Mouse (Mus musculus) CH12.LX (cell line): ENCODE data around the gene Slc46a2. TPM values are rescaled to one million over a fixed set of nuclear protein-coding genes. Genes with fewer than 3 reads are reported as not detected.

Experiments
- DNase-seq: peaks from one replicate; pipeline ENCODE4 v3.0.0-alpha.2; 2013; ENCODE audit errors: extremely low read depth
- H3K27ac ChIP-seq: 2 replicates; pipeline ENCODE4 v1.5.1; 2012; ENCODE audit warnings: low read depth, mild to moderate bottlenecking, control low read depth, moderate library complexity; ENCODE audit not compliant: insufficient read depth
- H3K27me3 ChIP-seq: replicated peaks from 2 replicates; pipeline ENCODE3; 2012; ENCODE audit warnings: inconsistent platforms
- H3K36me3 ChIP-seq, 2 experiments: replicated peaks in 1 of 2; 2 replicates each; pipeline versions ENCODE3 to v1.6.1; 2012; ENCODE audit warnings: inconsistent platforms in 1 of 2, low read length in 1 of 2, mild to moderate bottlenecking in 1 of 2, mixed read lengths in 1 of 2, moderate library complexity in 1 of 2; ENCODE audit not compliant: control insufficient read depth in 1 of 2, insufficient read depth in 1 of 2
- H3K4me1 ChIP-seq, 2 experiments: 2 replicates each; pipeline ENCODE4 v1.6.1; 2012; ENCODE audit warnings: inconsistent platforms in 1 of 2, moderate library complexity in 1 of 2; ENCODE audit not compliant: insufficient read depth in 2 of 2, control insufficient read depth in 1 of 2
- H3K4me2 ChIP-seq: 2 replicates; pipeline ENCODE4 v1.6.1; 2012; ENCODE audit warnings: low read depth, mild to moderate bottlenecking, control low read depth; ENCODE audit not compliant: poor library complexity, insufficient read depth, severe bottlenecking
- H3K4me3 ChIP-seq, 3 experiments: fragments of 150-350 bp in 1 of 3; sonication (generic) in 1 of 3; replicated peaks in 1 of 3; 2 replicates each; pipeline versions ENCODE3 to v1.5.1; 2011 to 2012; ENCODE audit warnings: low read depth in 2 of 3, low read length in 2 of 3, mild to moderate bottlenecking in 2 of 3, moderate library complexity in 2 of 3, control low read depth in 1 of 3, improper control_type of control experiment in 1 of 3, inconsistent platforms in 1 of 3, mixed read lengths in 1 of 3; ENCODE audit not compliant: poor library complexity in 1 of 3
- H3K79me2 ChIP-seq: replicated peaks from 2 replicates; pipeline ENCODE4 v1.6.1; 2012; ENCODE audit warnings: mild to moderate bottlenecking, moderate library complexity; ENCODE audit not compliant: control insufficient read depth, poor library complexity, insufficient read depth, severe bottlenecking; ENCODE audit errors: extremely low read depth
- H3K9ac ChIP-seq: 2 replicates; pipeline ENCODE4 v1.6.1; 2012; ENCODE audit warnings: low read depth, mild to moderate bottlenecking, control low read depth, moderate library complexity; ENCODE audit not compliant: insufficient read depth
- H3K9me3 ChIP-seq: replicated peaks from 2 replicates; pipeline ENCODE3; 2012; ENCODE audit warnings: low read length, inconsistent platforms, mixed read lengths
- ELF1 ChIP-seq: IDR thresholded peaks from 2 replicates; pipeline ENCODE4 v1.6.1; 2014; ENCODE audit warnings: low read depth, mild to moderate bottlenecking, inconsistent platforms, low read length, improper control_type of control experiment
- JUND ChIP-seq: conservative IDR thresholded peaks from 2 replicates; pipeline ENCODE4 v1.6.1; 2011; ENCODE audit warnings: low read depth, low read length, improper control_type of control experiment
- KAT2A ChIP-seq: IDR thresholded peaks from 2 replicates; pipeline ENCODE4 v1.6.1; 2012; ENCODE audit warnings: low read length, improper control_type of control experiment, inconsistent platforms; ENCODE audit not compliant: insufficient replicate concordance
- MXI1 ChIP-seq: IDR thresholded peaks from 2 replicates; pipeline ENCODE4 v1.6.1; 2011; ENCODE audit warnings: mild to moderate bottlenecking, low read depth, low read length, improper control_type of control experiment
- MYC ChIP-seq: IDR thresholded peaks from 2 replicates; pipeline ENCODE4 v1.6.1; 2011; ENCODE audit warnings: low read depth, mild to moderate bottlenecking, improper control_type of control experiment, low read length
- NELFE ChIP-seq: IDR thresholded peaks from 2 replicates; pipeline ENCODE4 v1.6.1; 2011; ENCODE audit warnings: low read depth, low read length, improper control_type of control experiment
- POLR2A ChIP-seq: IDR thresholded peaks from 2 replicates; pipeline ENCODE4 v1.6.1; 2011; ENCODE audit warnings: low read depth, mild to moderate bottlenecking, improper control_type of control experiment, low read length
- POLR2AphosphoS2 ChIP-seq: IDR thresholded peaks from 2 replicates; pipeline ENCODE4 v1.6.1; 2011; ENCODE audit warnings: low read depth, low read length, improper control_type of control experiment
- RCOR1 ChIP-seq: conservative IDR thresholded peaks from 2 replicates; pipeline ENCODE4 v1.6.1; 2012; ENCODE audit warnings: low read depth, mild to moderate bottlenecking, inconsistent platforms, low read length, improper control_type of control experiment
- SIN3A ChIP-seq: IDR thresholded peaks from 2 replicates; pipeline ENCODE4 v1.6.1; 2012; ENCODE audit warnings: low read length, improper control_type of control experiment, inconsistent platforms
- SMC3 ChIP-seq: IDR thresholded peaks from 2 replicates; pipeline ENCODE4 v1.6.1; 2011; ENCODE audit warnings: low read depth, low read length, improper control_type of control experiment
- TCF12 ChIP-seq: IDR thresholded peaks from 2 replicates; pipeline ENCODE4 v1.6.1; 2014; ENCODE audit warnings: low read depth, mild to moderate bottlenecking, inconsistent platforms, low read length, improper control_type of control experiment
- USF1 ChIP-seq: IDR thresholded peaks from 2 replicates; pipeline ENCODE4 v1.6.1; 2014; ENCODE audit warnings: low read depth, mild to moderate bottlenecking, inconsistent platforms, low read length, improper control_type of control experiment
- USF2 ChIP-seq: conservative IDR thresholded peaks from 2 replicates; pipeline ENCODE4 v1.6.1; 2011; ENCODE audit warnings: low read depth, low read length, improper control_type of control experiment
- ZKSCAN1 ChIP-seq: IDR thresholded peaks from 2 replicates; pipeline ENCODE4 v1.6.1; 2012; ENCODE audit warnings: low read depth, inconsistent platforms, low read length, improper control_type of control experiment, borderline replicate concordance
- ZNF384 ChIP-seq: IDR thresholded peaks from 2 replicates; pipeline ENCODE4 v1.6.1; 2012; ENCODE audit warnings: low read depth, low read length, improper control_type of control experiment, inconsistent platforms
- dilution Hi-C: fragments of 300-500 bp; cut with MboI; formaldehyde crosslinking; loops from 2 replicates; pipeline ENCODE4 v1.14.3; 2020; ENCODE audit warnings: low sequenced_read_pairs; ENCODE audit not compliant: extremely low pct_unique_long_range_greater_than_20kb, extremely low pct_ligation_motif_present
- in situ Hi-C: fragments of 300-500 bp; cut with MboI; formaldehyde crosslinking; loops from 3 replicates; pipeline ENCODE4 v1.14.3; 2019; ENCODE audit warnings: low sequenced_read_pairs, low pct_ligation_motif_present, low pct_unique_long_range_greater_than_20kb, mixed read lengths
- polyA plus RNA-seq: library from polyadenylated mRNA; unstranded; fragments of >175 nt; gene quantifications from 2 replicates; pipeline ENCODE4 v1.2.1, GENCODE M21; 2012; ENCODE audit warnings: low read depth; ENCODE audit not compliant: insufficient read length
- total RNA-seq, 2 experiments: library from RNA; depleted of rRNA; stranded (reverse); fragments of 300-350 nt in 1 of 2; fragments of >200 nt in 1 of 2; gene quantifications; 2 replicates each; pipeline ENCODE4 v1.2.3; 2012 to 2014

Slc46a2 gene
- total and polyA plus RNA-seq, 3 experiments: not detected

GRCm38 (mm10) chr4:59877025-59877424 lies 37.8 kb downstream of the Slc46a2 start:
- H3K4me3 ChIP-seq: no peak overlapping the region
- no peak overlapping the region for H3K9ac ChIP-seq
- peaks cover 20 to 70% of the 10 kb centered on the region in 2 experiments for H3K36me3 ChIP-seq
- H3K4me1 ChIP-seq: peaks cover 0 to 40% of the 10 kb centered on the region in 2 experiments; a peak in 2 of 4 replicates
- H3K9me3 ChIP-seq: peaks cover 3% of the 10 kb centered on the region
- no peaks in the 10 kb centered on the region for H3K79me2 ChIP-seq
- dilution Hi-C loops: no loop called here
- H3K4me2 ChIP-seq: no peak overlapping the region
- no peak for DNase-seq
- TF ChIP-seq TCF12 (no peak), POLR2AphosphoS2 (no peak), POLR2A (no peak), MYC (no peak), KAT2A (no peak), USF2 (no peak), NELFE (no peak), USF1 (no peak), JUND (no peak), MXI1 (no peak), ZKSCAN1 (no peak), SMC3 (no peak)
- in situ Hi-C loops: loop anchor here (5.0 kb wide), 1 partner anchor 35 kb away; no protein-coding TSS in a partner anchor
- H3K27ac ChIP-seq: no peak overlapping the region
- no peaks in the 10 kb centered on the region for H3K27me3 ChIP-seq

DNA sequence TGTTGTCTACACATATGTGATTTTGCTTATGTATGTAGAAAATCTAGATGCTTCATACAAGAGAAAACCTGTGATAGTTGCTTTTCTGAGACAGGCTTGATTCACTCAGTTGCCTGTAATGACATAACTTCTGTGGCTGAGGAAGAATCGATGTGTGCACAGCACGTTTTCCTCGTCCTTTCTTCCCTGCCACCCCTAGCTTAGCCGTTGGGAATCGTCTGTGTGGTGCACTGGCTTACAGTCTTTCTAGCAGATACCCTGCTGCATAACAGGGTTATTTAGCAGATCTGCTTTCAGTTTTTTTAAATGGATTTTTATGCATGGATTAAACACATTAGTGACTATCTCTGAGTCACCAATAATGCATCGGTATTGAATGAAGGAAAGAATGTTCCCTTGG lies 38.3 kb downstream of the Slc46a2 start:
- H3K4me1 ChIP-seq: peaks cover 0 to 42% of the 10 kb centered on the region in 2 experiments; a peak in 2 of 4 replicates
- TF ChIP-seq USF2 (no peak), RCOR1 (no peak)
- dilution Hi-C loops: no loop called here

GRCm38 (mm10) chr4:59873830-59874229 lies 41.0 kb downstream of the Slc46a2 start:
- Histone ChIP-seq H3K4me1 (peaks cover 0 to 48% of the 10 kb centered on the region in 2 experiments; a peak in 2 of 4 replicates), H3K27ac (no peak overlapping the region), H3K27me3 (no peaks in the 10 kb centered on the region), H3K4me2 (no peak overlapping the region), H3K36me3 (peaks cover 0 to 66% of the 10 kb centered on the region in 2 experiments), H3K79me2 (no peaks in the 10 kb centered on the region), H3K9me3 (no peaks in the 10 kb centered on the region), H3K9ac (no peak overlapping the region), H3K4me3 (no peak overlapping the region)
- in situ Hi-C loops: loop anchor here (25.0 kb wide), 1 partner anchor 512 kb away; no protein-coding TSS in a partner anchor
- dilution Hi-C loops: no loop called here
- TF ChIP-seq POLR2AphosphoS2 (no peak), ELF1 (no peak), SIN3A (no peak), KAT2A (no peak), ZNF384 (no peak)
- DNase-seq: no peak

More for the DNA sequence above, 38.3 kb downstream of the Slc46a2 start:
- Histone ChIP-seq H3K9me3 (no peaks in the 10 kb centered on the region), H3K9ac (no peak overlapping the region), H3K36me3 (peaks cover 17 to 69% of the 10 kb centered on the region in 2 experiments), H3K27me3 (no peaks in the 10 kb centered on the region), H3K4me3 (no peak overlapping the region), H3K79me2 (no peaks in the 10 kb centered on the region), H3K4me2 (no peak overlapping the region), H3K27ac (no peak overlapping the region)
- in situ Hi-C loops: loop anchor here (5.0 kb wide), 1 partner anchor 36 kb away; no protein-coding TSS in a partner anchor
- DNase-seq: no peak
